8 mouse cellular contexts compared by ENCODE assay signal in the genomic region with DNA sequence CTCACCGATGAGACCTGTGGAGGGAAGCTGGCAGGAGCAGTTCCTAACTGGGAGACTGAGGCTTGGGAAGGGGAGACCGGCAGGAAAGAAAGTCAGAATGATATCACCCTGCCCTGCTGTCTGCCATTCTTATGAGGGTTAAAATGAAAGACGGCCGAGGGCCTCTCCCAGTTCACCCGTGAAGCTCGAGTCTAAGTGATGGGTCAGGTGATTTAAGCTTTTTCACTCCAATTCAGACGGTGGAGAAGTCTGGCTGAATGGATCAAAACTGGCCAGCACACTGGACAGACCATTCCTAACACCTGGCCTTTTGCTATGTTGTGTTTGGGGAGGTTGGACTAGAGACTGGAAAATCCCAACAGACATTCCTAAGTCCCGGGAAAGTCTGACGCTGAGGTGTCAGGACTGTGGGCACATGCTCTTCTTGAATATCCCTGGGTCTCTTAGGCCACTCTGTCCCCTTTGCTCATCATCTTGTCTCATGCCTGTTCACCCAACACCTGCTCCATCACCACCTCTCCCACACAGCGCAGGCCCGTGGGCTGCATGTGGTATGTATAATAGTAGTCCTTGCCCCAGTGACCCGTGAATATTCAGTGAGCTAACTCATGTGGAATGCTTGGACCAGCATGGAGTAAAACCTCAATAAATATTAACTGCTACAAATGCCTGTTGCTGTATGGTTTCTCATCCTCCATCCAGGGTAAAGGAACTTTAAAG. TPM values are rescaled to one million over a fixed set of nuclear protein-coding genes. Genes with fewer than 3 reads are reported as not detected.
DNase-seq lines count a peak whose midpoint lies in the region; ATAC-seq lines count a peak whose summit lies in the region.

No protein-coding gene starts in this region.

- 28% methylated on average over 12 of the region's 12 CpGs for WGBS in neural tube, embryonic 11.5 days
- WGBS in forebrain, embryonic 10.5 days: 36% methylated on average over 12 of the region's 12 CpGs
- 30% methylated on average over 12 of the region's 12 CpGs for WGBS in midbrain, embryonic 11.5 days

- no peaks in the 10 kb centered on the region for H3K36me3 ChIP-seq in neural tube, embryonic 11.5 days (ENCODE audit: control insufficient read depth, insufficient read depth, low read length)
- no peaks in the 10 kb centered on the region for H3K36me3 ChIP-seq in forebrain, embryonic 10.5 days (replicated peaks)
- no peaks in the 10 kb centered on the region for H3K36me3 ChIP-seq in midbrain, embryonic 11.5 days (ENCODE audit: control insufficient read depth, insufficient read depth, low read length)

- H3K9me3 ChIP-seq in neural tube, embryonic 11.5 days (ENCODE audit: control insufficient read depth, low read length): no peaks in the 10 kb centered on the region
- H3K9me3 ChIP-seq in forebrain, embryonic 10.5 days: no peaks in the 10 kb centered on the region
- H3K9me3 ChIP-seq in midbrain, embryonic 11.5 days (ENCODE audit: control insufficient read depth, low read length): no peaks in the 10 kb centered on the region

- peak overlapping the region; percentile 64 for H3K9ac ChIP-seq in neural tube, embryonic 11.5 days (ENCODE audit: low read length)
- peak overlapping the region; percentile 62 for H3K9ac ChIP-seq in midbrain, embryonic 11.5 days (ENCODE audit: low read length)

- intact Hi-C loops in gastrocnemius, postnatal 14 days (cut with DNase I; ENCODE audit: low total_unique reads): loop anchor here (2.0 to 10.0 kb wide), 2 partner anchors 43 to 195 kb away; a partner anchor contains a TSS

- H3K4me1 ChIP-seq in neural tube, embryonic 11.5 days (ENCODE audit: control insufficient read depth, insufficient read depth, low read length): peaks cover 10% of the 10 kb centered on the region
- H3K4me1 ChIP-seq in forebrain, embryonic 10.5 days: peaks cover 65% of the 10 kb centered on the region
- H3K4me1 ChIP-seq in midbrain, embryonic 11.5 days (ENCODE audit: control insufficient read depth, insufficient read depth, low read length): peaks cover 14% of the 10 kb centered on the region

- no peak for ATAC-seq in neural tube, embryonic 11.5 days (ENCODE audit: insufficient read depth, low FRiP score, low TSS enrichment)
- no peak; the same call in 1 of the 2 replicates for ATAC-seq in midbrain, embryonic 11.5 days (ENCODE audit: low FRiP score)

- H3K4me3 ChIP-seq in neural tube, embryonic 11.5 days (ENCODE audit: low read depth, low read length): peak overlapping the region; percentile 33
- peak overlapping the region; percentile 58 for H3K4me3 ChIP-seq in forebrain, embryonic 10.5 days
- peak overlapping the region; percentile 36 for H3K4me3 ChIP-seq in midbrain, embryonic 11.5 days (ENCODE audit: low read depth, low read length)

- peak overlapping the region; percentile 30 for H3K27ac ChIP-seq in neural tube, embryonic 11.5 days (ENCODE audit: low read depth, low read length)
- peak overlapping the region; percentile 87 for H3K27ac ChIP-seq in forebrain, embryonic 10.5 days
- H3K27ac ChIP-seq in midbrain, embryonic 11.5 days (ENCODE audit: low read depth, low read length): peak overlapping the region; percentile 37; the same call in 1 of the 2 replicates

- DNase-seq in neural tube, embryonic 11.5 days (ENCODE audit: low spot score): no peak
- no peak for DNase-seq in neural tube, embryonic 10.5 days (ENCODE audit: extremely low spot score, low spot score)
- DNase-seq in forebrain, embryonic 10.5 days (ENCODE audit: extremely low spot score, low spot score): no peak
- DNase-seq in kidney, adult 9 months: peak; percentile 50
- no peak for DNase-seq in midbrain, embryonic 11.5 days (ENCODE audit: low spot score, missing footprints)
- DNase-seq in embryo, embryonic 10.5 days (ENCODE audit: low spot score): no peak
- DNase-seq in gastrocnemius, postnatal 14 days: no peak
- DNase-seq in cerebellum, adult 18-20 months: no peak

- peak overlapping the region; percentile 51 for H3K4me2 ChIP-seq in neural tube, embryonic 11.5 days (ENCODE audit: low read depth)
- H3K4me2 ChIP-seq in midbrain, embryonic 11.5 days: peak overlapping the region; percentile 70

- H3K27me3 ChIP-seq in neural tube, embryonic 11.5 days (ENCODE audit: control insufficient read depth, insufficient read depth, low read length): no peaks in the 10 kb centered on the region
- H3K27me3 ChIP-seq in forebrain, embryonic 10.5 days (ENCODE audit: poor library complexity, severe bottlenecking): no peaks in the 10 kb centered on the region; the same call in 1 of the 2 replicates
- no peaks in the 10 kb centered on the region for H3K27me3 ChIP-seq in midbrain, embryonic 11.5 days (ENCODE audit: control insufficient read depth, insufficient read depth, low read length)

RNA-seq across cellular contexts. Expression of a gene that starts 11.4 kb away (rescaled TPM):
- polyA plus RNA-seq in neural tube, embryonic 11.5 days (2014; fragmentation: Nextera tagmentation; extraction: Ambion mirVana): 0.15 TPM in 1 of 2 replicates, not detected in the other
- polyA plus RNA-seq in forebrain, embryonic 10.5 days (2016; fragmentation: Nextera tagmentation; extraction: Ambion mirVana): not detected in 2 replicates
- not detected in 2 replicates for polyA plus RNA-seq in midbrain, embryonic 11.5 days (2014; fragmentation: Nextera tagmentation; extraction: Ambion mirVana)
- not detected for total RNA-seq in gastrocnemius, postnatal 14 days (2021)

RNA-seq across cellular contexts. Expression of a gene that starts 20.8 kb away (rescaled TPM):
- polyA plus RNA-seq in neural tube, embryonic 11.5 days (2014; fragmentation: Nextera tagmentation; extraction: Ambion mirVana): 97.9 and 110 TPM in 2 replicates
- polyA plus RNA-seq in forebrain, embryonic 10.5 days (2016; fragmentation: Nextera tagmentation; extraction: Ambion mirVana): 64.6 and 68.6 TPM in 2 replicates
- 150 and 153 TPM in 2 replicates for polyA plus RNA-seq in midbrain, embryonic 11.5 days (2014; fragmentation: Nextera tagmentation; extraction: Ambion mirVana)
- total RNA-seq in gastrocnemius, postnatal 14 days (2021): 10 to 100 TPM; 19.7 to 44.2 TPM

Comparison
In these comparisons a context has a peak if more than half of its experiments do, and no peak if none do; other contexts are left out.
1. H3K27ac ChIP-seq: peak in every context shown above with its lines; median percentile 87 in forebrain, embryonic 10.5 days; 37 in midbrain, embryonic 11.5 days; 30 in neural tube, embryonic 11.5 days.